Mouse (Mus musculus) MEL-GATA-1-ER (cell line): ENCODE results near the gene Plin2.

Experiments used
- DNase-seq: peaks from one replicate; pipeline ENCODE4 v3.0.0-alpha.2; 2012; ENCODE audit warnings: low read depth; ENCODE audit errors: extremely low read depth

Gene Plin2

DNA sequence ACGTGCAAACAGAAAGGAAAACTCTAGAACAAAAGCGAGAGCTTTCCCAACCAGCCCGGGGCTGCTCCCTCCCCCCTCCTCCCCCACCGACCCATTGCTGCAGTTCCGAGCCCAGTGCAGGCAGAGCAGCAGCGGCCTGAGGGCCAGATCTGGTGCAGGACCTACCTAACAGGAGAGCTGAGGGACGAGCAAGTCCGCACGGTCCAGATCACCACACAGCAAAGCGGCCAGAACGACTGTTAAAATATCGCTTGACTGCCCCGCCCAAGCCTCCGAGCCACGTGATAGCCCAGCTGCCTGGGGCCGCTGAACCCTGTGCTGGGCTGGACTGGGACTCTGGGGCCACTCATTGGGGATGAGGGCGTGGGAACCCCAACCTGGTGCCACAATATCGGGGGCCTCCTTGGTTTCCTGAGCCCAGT lies at the start of gene Plin2:
Gene Plin2, minus strand, starts transcription at position 281 of the 422 bp plus-strand sequence.
- no peak for DNase-seq

DNA sequence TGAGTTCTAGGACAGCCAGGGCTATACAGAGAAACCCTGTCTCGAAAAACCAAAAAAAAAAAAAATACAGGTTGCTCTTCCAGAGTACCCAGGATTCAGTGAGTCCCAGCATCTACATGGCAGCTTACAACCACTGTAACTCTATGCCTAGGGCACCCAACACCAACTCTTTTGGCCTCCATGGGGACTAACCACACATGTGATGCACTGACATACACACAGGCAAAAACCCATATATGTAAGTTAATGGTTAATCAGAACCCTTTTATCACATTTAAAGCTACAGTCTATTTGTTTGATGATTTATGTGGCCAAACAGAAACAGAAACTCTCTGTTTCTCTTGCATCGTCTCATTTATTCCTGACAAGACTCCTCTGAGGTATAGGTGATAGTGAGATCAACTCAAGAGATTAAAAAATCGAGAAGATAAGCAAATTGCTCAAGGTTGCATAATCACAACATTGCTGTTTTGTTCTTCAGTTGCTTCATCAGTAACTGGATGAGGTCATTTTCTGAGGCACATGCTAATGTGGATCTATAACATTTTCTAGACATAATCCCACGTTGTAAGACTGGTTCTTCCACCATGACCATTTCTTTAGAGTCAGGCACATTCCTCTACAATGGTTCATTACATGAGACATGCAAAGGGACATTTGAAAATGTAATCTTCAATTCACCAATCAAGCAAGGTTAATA lies 49.2 kb upstream of the Plin2 start:
- DNase-seq = no peak

DNA sequence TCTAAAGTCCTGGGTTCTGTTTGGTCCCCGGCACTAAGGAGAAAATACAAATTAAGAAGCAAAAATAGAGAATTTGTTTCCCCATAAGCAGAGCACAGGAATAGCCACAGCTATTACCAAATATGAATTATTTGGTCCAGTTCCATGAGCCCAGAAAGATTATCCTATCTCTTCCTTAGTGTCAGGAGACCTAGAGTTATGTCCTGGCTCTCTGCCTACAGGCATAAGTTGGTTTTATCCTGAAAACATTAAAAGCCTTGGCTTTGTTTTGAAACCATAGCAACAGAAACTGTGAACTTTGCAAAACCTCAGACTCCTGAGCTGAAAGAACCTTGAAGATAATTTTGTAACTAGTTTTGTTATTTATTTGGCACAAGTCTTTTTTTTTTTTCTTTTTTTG lies 47.3 kb upstream of the Plin2 start:
- no peak for DNase-seq

DNA sequence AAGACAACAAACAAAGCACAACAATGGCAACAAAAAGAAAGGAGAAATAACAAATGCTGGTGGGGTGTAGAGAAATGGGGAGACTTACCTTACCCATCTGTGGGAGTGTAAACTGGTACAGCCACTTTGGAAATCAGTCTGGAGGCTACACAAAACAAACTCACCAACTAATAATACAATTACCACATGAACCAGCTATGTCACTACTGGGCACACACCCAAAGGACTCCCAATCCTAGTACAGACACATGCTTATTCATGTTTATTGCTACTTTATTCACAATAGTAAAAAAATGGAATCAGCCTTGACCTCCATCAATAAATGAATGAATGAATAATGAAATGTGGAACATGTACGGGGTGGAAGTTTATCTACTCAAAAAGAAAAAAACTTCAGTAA lies 45.5 kb upstream of the Plin2 start:
- no peak for DNase-seq

DNA sequence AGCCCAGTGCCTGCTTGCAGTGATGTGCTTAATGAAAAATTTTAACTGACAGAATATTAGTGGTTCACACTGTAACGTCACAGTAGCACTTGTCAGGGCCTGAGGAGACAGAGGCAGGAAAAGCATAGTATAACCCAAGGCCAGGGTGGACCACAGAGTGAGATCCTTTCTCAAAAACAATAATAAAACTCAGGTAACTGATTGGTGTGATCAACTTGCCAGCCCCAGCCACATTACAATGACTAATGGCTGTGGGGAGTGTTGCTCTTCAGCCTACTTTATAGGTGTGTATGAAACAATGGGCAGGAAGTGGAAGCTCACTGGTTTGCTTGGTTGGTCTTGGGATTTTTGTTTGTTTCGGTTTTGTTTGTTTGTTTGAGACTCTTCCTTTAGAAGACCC lies 43.7 kb upstream of the Plin2 start:
- no peak for DNase-seq

DNA sequence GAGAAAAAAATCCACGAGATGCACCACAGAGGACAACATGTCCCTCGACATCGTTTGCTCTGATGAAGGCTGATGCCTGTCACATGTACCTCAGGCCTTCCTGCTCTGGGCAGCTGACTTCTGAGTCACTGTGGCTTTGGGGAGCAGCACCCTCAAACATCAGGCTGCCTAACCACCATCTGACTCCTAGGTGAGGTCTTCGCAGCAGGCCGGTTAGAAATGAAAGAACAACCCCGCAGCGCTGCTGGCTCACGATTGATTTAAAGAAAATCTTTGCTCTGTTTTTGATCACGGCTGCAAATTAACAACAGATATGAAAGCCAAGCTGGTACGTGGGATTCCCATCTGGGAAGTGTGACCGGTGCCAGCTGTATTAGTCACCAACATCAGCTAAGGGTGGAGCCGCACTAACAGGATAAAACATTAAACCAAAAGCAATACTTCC lies 42.9 kb upstream of the Plin2 start:
- DNase-seq = no peak

DNA sequence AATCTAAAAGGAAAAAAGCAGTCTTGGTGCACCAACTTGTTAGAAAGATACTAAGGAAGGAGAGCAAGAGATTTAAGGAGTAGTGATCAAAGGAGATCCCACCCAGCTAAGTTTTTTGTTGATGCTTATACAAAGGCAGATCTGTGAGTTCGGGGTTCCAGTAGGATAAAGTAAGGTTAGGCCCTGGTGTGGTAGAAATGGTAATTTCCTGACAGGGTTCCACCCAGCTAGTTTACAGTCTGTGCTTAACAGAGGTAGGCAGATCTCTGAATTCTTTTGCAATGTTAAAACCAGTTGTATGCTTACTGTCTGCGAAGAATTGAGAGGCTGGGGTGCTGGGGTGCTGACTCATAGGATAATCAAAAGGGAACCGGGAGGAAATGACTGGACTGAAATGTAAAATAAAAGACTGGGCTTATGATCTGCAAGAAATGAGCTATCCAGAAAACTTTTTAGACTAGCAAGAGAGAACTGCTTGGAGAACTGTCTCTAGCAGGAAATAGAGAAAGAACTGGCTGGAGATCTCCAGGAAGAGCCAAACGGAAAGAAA lies 40.9 kb upstream of the Plin2 start:
- no peak for DNase-seq

DNA sequence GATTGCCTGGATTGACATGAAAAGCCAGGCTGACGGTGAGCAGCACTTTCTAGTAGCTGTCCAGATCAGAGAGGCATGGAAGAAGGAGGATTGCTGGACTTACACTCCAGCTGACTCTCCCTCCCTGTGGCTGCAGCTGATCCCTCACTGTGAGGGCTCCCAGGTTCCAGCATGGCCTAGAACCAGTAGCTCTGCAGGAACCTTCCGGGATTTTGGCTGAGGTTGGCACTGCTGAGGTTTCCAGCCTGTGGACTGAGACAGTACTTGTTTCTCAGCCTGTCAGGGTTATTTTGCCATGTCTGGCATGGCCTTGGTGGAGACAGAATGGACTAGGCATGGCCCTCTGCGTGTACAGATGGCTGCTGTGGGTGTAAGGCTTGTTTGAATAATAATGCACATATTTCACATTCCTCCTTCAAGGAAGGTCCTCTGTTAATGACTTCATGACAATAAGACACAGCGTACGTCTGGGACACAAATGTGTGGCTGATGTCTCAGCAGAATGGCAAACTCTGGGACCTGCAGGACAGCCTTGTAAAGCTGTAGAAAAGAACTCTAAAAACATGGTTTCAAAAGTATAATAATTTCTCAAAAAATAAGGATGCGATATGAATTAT lies 40.3 kb upstream of the Plin2 start:
- DNase-seq = no peak

DNA sequence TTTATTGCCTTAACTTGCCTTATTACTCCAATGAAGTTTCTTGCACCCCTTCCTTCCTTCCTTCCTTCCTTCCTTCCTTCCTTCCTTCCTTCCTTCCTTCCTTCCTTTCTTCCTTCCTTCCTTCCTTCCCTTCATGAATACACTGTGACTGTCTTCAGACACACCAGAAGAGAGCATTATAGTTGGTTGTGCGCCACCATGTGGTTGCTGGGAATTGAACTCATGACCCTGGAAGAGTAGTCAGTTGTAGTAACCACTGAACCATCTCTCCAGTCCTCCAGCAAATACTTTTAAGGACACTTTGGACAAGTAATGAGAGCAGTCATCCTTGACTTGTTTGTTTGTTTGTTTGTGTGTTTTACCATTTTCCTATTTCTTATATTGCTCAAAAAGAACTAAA lies 38.9 kb upstream of the Plin2 start:
- no peak for DNase-seq

DNA sequence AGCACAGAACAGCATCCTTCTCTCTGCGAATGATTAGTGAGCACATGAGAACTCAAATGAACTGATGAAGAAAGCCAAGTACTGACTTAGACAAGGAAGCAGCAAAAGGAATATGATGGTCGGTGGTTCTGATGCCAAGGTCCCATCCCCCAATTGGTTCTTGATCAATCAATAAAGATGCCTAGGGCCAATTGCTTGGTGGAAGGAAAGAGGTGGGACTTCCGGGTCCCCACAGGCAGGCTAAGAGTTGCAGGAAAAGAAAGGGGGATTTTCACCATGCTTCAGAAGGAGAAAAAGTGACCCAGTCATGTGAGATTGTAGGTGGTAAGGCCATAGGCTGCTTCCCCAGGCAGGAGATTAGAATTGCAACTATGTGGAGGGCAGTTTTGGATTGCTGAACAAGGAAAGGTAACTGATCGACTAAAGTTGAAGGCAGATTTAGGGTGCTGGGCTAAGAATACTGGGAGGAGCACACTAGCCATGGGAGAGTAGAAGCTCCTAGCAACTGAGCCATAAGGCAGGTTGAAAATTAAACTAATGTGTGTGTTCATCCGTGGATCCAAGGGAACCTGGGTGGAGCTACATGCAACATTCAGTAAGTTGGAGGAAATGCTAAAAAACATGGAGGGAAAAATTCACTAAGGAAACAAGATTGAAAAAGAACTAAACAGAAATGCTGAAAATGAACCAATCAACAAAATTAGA lies 29.5 kb upstream of the Plin2 start:
- no peak for DNase-seq

DNA sequence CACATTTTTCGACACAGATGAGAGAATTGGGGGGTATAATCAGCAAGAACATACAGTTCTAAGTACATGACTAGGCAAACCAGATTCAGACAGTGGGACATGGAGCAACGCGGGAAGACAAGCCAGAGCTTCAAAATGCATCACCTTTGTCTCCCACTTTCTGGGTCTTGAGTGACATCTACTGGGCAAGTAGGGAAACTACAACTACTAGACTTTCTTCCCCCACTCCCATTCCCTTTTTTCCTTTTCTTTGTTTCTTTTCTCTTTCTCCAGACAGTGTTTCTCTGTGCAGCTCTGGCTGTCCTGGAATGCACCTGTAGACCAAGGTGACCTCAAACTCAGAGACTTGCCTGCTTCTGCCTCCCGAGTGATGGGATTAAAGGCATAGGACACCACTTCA lies 27.0 kb upstream of the Plin2 start:
- peak; percentile 55 for DNase-seq

DNA sequence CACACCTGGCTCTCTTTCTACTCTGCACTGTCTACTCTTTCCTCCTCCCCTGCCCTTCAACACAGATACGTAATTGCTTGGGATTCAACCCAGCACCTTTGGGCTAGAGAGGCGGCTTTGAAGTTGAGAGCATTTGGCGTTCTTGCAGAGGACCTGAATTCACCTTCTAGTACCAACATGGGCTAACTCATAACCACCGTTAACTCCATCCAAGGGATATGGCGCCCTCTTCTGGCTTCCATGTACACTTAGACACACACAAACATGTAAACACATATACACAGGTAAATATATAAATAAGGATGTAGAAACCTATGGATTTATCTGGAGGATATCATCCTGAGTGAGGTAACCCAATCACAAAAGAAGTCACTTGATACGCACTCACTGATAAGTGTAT lies 25.2 kb upstream of the Plin2 start:
- peak; percentile 48 for DNase-seq

DNA sequence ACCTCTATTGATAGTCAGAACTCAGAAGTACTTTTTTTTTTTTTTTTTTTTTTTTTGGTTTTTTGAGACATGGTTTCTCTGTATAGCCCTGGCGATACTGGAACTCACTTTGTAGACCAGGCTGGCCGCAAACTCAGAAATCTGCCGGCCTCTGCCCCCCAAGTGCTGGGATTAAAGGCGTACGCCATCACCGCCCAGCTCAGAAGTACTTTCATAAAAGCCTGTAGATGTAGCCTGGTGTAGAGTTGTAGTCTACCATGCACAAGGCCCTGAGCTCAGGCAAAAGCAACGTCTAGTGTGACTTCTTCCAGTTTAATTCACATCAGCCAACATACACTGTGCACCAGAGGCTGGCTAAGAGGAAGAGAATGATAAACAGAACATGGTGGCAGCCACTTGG lies 23.1 kb upstream of the Plin2 start:
- DNase-seq = no peak

DNA sequence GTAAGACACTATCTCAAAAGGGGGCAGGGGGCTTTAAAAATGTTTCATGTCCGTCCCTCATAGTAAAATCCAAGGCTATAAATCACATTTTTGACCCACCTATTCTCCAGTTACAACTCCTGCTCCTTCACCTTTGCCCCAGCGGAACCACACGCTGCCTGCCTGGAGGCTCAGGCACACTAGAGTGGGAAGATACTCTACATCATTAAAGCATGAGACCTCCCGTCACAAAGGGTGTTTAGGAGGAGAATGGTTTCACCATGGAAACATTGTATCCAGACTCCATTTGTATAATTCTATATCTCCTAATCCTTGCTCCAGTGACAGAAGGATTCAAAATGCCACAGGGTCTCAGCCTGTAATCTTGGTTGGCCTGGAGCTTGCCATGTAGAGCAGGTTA lies 21.4 kb upstream of the Plin2 start:
- no peak for DNase-seq

DNA sequence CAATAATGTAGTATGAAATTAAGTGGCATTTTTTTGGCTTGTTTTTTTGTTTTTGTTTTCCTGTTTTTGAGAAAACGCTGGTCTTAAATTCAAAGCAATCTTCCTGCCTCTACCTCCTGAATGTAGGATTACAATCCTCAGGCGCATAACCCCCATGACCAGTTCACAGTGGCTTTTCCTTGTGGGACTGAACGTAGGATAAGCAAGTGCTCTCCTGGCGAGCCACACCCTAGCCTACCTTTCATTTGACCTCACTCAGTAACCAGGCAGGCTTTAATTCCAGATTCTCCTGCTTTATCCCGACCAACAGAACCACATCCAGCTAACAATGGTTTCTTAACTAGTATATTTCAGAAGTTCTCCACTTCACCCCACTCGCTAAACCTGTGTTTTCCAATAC lies 20.9 kb upstream of the Plin2 start:
- DNase-seq = no peak

DNA sequence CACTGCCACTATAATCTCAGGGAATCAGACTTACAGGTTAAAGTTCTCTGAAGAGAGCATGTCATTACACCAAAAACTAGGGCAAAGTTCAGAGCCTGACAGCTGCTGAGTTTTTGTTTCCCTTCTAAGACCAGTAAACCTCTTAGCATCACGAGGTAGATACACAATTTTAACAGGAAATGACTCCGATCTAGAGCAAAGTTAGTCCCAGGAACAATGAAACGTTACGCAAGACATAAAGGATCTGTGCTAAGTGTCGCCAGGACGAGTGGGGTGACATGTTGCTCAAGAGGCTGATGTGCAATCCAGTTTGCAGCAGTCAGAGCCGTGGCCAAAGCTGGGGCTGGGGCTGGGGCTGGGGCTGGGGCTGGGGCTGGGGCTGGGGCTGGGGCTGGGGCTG lies 20.3 kb upstream of the Plin2 start:
- no peak for DNase-seq

DNA sequence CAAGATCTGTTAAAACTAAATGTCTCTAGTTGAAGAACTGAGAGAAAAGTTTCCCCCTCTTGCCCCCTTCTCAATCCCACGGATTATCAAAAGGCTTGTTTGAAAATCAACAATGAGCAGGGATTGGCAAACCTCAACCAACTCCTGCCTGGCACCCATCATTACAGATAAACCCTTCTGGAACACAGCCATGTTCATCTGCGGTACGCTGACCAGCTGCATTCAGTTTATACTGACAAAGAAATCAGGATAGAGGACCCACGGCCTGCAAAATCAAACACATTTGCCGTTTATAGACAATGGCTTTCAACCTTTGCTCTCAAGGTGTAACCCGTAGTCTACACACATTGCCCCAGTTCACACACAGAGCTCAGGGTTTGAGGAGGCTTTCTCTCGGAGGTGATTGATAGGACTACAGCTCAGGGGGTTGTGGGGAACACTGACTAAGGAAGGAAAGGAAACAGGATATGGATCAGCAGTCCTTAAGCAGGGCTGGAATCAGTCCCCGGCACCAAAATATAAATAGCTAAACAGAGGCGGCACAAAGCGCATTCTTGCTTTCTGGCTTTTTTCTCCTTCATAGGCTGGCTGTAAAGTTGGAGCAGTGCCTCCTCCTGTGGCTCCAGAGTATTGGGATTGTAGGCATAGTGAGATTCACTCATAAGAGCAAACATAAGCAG lies 19.3 kb upstream of the Plin2 start:
- no peak for DNase-seq

DNA sequence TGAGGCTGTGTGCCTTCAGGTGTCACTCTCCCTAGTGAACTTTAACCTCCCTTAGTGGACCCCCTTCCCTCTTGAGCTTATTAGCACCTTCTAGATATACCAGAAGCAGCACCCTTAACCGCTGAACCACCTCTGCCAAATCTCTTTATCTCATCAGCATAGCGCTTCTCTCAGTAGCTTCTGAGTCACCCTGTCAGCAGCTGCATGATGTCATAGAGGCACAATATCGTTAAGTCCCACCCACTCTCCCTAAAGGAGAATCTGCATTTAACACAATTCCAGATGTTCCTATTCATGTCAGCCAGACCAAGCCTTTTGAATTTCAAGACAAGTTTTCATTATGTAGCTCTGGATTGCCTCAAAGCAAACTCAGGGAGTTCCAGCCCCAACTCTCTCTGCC lies 16.7 kb upstream of the Plin2 start:
- DNase-seq = no peak

DNA sequence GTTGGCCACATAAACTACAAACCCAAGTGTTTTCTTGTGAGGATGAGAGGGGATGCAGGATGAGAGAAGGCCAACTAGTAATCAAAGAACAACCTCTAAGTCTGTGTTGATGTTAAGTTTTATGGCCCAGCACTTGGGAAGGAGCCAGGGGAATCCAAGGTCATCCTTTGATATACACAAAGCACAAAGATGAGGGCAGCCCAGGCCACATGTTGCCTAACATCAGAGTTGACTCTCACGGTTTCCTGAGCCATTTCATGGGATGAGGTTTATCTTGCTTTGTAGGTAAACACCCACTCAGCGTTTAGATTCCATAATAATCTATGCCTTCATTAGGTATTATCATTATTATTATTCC lies 16.1 kb upstream of the Plin2 start:
- no peak for DNase-seq

DNA sequence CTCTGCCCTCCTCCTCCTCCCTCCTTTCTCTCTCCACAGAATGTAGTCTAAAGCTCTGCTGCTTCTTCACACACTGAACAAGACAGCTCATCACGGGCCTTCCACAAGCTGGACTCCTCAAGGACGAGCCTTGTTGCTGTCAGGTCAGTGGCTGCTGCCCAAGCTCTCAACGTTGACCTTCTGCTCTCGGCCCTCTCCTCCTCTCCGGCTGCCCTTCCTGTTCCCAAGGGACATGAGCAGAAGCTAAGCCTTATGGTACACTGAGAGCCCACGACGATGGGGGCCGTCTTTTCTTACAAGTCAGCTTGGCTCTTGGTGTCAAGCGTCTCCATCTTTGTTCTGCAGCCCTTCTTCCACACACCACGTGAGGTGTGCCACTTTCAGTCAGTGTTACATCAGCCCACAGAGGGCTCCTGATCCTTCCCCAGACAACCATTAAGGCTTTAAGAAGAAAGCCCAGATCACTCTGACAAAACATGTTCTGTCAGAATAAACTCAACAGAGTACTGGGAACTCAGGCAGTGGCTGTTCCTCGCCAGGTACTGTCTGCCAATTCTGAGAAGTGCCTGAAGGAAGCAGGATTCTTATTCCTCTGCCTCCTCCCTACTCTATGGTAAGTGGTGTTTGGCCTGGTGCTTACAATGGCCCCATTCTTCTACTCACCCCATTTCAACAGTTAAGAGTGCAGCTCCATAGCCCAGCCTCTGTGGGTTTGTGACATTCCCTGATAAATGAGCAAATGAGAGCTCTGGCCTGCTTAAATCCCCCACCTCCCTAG lies 15.6 kb upstream of the Plin2 start:
- DNase-seq = no peak

DNA sequence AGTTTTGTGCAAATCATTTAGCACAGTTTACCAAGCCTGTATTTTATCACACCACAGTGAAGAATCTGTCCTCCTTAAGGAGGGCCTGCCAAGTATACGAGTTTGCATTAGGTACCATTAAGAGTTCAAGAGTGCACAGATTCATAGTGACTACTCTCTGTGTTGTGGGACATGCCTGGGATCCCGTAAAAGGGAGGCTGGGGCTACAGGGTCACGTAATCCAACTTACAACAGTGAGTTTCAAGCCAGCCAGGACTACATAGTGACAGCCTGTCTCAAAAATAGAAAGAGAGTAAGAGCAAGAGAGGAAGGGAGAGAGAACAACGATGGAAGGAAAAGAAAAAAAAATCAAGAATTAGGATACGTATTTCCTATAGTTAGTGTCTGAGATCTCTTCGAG lies 14.9 kb upstream of the Plin2 start:
- no peak for DNase-seq
